Mouse (Mus musculus): ENCODE data around the gene Rimbp2.

DNA sequence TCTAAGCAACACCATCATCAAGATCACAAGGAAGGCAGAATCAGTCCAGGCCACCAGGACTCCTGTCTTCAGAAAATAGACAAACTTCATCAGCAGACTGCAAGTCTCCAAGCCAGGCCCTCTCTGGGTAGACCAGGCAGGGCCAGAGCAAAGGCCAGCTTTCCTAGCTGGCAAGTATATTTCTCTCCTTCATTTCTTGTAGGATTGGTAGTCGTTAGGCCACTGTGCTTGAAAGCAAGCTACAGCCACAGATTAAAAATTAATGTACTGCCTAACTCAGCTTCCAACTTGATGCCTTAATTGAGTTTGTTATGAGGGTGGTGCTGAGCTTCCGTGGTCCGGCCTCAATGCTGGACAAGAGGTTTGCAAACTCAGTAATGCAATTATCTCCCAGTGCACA is 65.7 kb downstream of the Rimbp2 start:
- no peak for TF ChIP-seq POLR2A (IDR thresholded peaks at IDR 0.05; ENCODE audit: extremely low read depth, insufficient read depth, low read length)
- no peak for TF ChIP-seq CTCF (IDR thresholded peaks at IDR 0.05; ENCODE audit: low read depth, low read length)

Data from liver, adult 2 months (tissue).